Mouse (Mus musculus): ENCODE data around the gene Pafah1b1. TPM values are rescaled to one million over a fixed set of nuclear protein-coding genes. Genes with fewer than 3 reads are reported as not detected.

Gene Pafah1b1
- polyA plus RNA-seq, 1 experiment from 2014 or later = 55.8 TPM

DNA sequence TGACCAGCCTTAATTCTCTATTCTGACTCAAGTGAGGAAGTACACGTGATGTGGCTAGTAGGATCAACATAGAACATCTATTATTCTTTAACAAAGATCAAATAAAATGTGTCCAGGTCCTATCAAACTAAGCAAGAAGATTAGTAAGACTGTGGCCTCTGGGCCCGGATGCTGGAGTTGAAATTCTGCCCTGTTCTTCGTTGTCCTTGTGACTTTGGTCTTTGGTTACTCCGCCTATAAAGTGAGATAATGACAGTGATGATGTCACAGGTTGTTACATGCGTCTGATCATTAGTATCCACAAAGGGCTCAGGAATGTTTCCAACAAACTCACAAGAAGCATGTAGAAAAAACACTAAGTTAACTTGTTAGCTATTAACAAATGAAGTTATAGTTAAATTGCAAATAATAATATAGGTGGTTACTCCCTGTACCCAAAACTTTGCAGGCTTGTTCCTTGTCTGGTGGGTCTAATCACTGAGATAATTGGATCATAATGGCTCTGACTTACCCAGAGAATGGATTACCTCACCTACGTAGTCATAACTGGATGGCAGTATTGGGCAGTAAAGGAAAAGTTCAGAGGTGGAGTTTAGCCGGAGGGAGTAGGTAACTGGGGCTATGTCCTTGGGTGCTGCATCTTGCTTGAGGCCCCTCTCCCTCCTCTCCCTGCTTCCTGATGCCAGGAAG, 26.3 kb upstream of the Pafah1b1 start:
- Histone ChIP-seq H3K9me3 (no peaks in the 10 kb centered on the region), H3K27me3 (ENCODE audit: insufficient read depth, poor library complexity, severe bottlenecking) (no peaks in the 10 kb centered on the region), H3K27ac (peak overlapping the region; percentile 17; the same call in 1 of the 2 replicates), H3K36me3 (no peaks in the 10 kb centered on the region), H3K4me1 (peaks cover 28% of the 10 kb centered on the region), H3K4me3 (no peak overlapping the region)
- DNase-seq (ENCODE audit: low spot score) = no peak
- WGBS = 75% methylated on average over 7 of the region's 7 CpGs

DNA sequence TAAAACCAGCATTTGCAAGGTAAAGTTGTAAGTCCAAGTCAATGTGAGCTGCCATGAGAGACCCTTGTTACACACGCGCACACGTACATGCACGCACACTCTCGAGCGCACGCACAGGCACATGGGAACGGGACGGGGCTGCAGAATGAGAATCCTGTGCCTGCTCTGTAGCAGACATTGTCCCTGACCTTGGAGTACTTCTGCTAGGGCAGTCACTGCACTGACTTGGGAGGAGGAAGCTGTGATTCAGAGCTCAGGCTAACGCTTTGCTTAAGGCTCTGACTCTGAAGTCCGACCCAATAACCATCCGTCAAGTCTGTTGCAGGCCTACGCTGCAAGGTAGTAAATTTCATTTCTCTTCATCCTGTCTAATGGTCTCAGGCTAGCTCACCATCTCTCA, 24.8 kb upstream of the Pafah1b1 start:
- H3K9me3 ChIP-seq = no peaks in the 10 kb centered on the region
- H3K36me3 ChIP-seq = no peaks in the 10 kb centered on the region
- no peak for DNase-seq (ENCODE audit: low spot score)
- peak overlapping the region; percentile 59 for H3K27ac ChIP-seq
- peaks cover 28% of the 10 kb centered on the region for H3K4me1 ChIP-seq
- H3K4me3 ChIP-seq = no peak overlapping the region
- WGBS = 87% methylated on average over 13 of the region's 13 CpGs
- no peaks in the 10 kb centered on the region for H3K27me3 ChIP-seq (ENCODE audit: insufficient read depth, poor library complexity, severe bottlenecking)

DNA sequence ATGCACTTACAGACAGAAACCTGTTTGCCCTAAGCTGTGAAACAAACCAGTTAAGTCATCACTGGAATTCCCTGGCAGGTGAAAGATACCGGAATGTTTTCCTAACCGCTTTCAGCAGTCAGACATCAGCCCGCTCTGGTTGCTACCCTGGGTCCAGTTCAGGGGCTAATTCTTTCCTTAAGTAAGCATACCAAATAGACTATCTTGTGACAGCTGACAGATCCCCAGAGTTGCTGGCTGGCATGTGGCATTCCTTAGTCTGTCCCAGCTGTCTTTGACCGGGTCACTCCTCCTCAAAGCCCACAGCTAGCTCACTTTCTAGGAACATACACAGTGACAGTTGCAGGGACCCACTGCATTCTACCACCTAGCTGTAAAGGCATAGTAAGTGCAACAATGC, 23.6 kb upstream of the Pafah1b1 start:
- Histone ChIP-seq H3K4me1 (peaks cover 28% of the 10 kb centered on the region), H3K9me3 (no peaks in the 10 kb centered on the region), H3K27me3 (ENCODE audit: insufficient read depth, poor library complexity, severe bottlenecking) (no peaks in the 10 kb centered on the region), H3K27ac (peak overlapping the region; percentile 59), H3K36me3 (no peaks in the 10 kb centered on the region), H3K4me3 (no peak overlapping the region)
- peak; percentile 77 for DNase-seq (ENCODE audit: low spot score)
- 20% methylated on average over 4 of the region's 4 CpGs for WGBS

DNA sequence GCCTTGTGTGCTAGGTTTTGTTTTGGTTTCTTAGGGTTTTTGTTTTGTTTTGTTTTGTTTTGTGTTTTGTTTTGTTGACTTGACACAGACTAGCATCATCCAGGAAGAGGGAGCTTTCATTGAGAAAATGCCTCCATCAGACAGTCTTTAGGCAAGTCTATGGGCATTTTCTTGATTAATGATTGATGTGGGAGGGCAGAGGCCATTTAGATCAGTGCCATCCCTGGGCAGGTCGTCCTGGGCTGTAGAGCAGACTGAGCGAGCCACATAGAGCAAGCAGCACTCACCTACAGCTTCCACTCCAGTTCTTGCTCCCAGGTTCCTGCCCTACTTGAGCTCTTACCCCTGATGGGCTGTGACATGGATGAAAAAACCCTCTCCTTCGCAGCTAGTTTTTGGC, 13.4 kb upstream of the Pafah1b1 start:
- H3K9me3 ChIP-seq = no peaks in the 10 kb centered on the region
- no peak overlapping the region for H3K27ac ChIP-seq
- no peaks in the 10 kb centered on the region for H3K27me3 ChIP-seq (ENCODE audit: insufficient read depth, poor library complexity, severe bottlenecking)
- H3K4me3 ChIP-seq = no peak overlapping the region
- no peaks in the 10 kb centered on the region for H3K36me3 ChIP-seq
- 49% methylated on average over 3 of the region's 3 CpGs for WGBS
- H3K4me1 ChIP-seq = no peaks in the 10 kb centered on the region
- DNase-seq (ENCODE audit: low spot score) = no peak

DNA sequence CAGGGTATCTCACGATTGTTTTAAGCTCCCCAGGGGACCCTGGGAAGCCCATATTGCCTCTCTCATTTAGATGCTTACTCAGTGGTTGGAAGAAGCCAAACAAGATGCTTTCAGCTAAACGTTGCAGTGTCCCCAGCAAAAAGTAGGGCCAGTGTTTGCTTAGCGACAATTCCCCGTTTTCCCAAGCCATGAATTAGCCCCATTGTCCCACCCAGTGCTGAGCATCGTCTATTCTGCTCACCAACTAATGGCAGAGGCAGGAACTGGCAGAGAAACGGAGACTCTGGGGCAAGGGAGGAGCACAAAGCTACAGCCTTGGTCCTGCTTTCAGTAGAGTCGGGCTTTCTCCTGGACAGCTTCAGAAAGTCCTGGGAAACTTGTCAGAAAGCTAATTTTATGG, 10.4 kb upstream of the Pafah1b1 start:
- Histone ChIP-seq H3K27ac (no peak overlapping the region), H3K9me3 (no peaks in the 10 kb centered on the region), H3K27me3 (ENCODE audit: insufficient read depth, poor library complexity, severe bottlenecking) (no peaks in the 10 kb centered on the region), H3K4me1 (no peaks in the 10 kb centered on the region), H3K4me3 (no peak overlapping the region), H3K36me3 (no peaks in the 10 kb centered on the region)
- DNase-seq (ENCODE audit: low spot score) = no peak
- 31% methylated on average over 7 of the region's 7 CpGs for WGBS

DNA sequence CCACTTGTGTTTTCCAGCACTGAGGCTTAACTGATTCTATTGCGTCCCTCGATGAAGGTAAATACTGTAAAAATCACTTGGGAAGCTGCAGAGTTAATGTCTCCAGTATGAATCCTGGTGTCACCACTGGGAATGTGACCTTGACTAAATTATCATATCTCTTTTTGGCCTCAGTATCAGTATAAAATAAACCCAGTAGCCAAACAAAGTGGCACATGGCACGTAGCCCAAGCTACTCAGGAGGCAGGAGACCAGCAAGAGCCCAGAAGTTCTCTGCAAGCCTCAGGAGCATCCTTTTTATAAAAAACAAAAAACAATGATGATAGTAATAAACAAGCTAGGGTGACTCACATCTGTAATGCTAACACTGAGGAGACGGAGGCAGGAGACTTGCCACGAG, 711 bp upstream of the Pafah1b1 start:
- no peaks in the 10 kb centered on the region for H3K9me3 ChIP-seq
- no peaks in the 10 kb centered on the region for H3K27me3 ChIP-seq (ENCODE audit: insufficient read depth, poor library complexity, severe bottlenecking)
- peak overlapping the region; percentile 100 for H3K27ac ChIP-seq
- H3K36me3 ChIP-seq = no peaks in the 10 kb centered on the region
- 57% methylated on average over 5 of the region's 5 CpGs for WGBS
- peak overlapping the region; percentile 86; the same call in 1 of the 2 replicates for H3K4me3 ChIP-seq
- peaks cover 25% of the 10 kb centered on the region for H3K4me1 ChIP-seq
- DNase-seq (ENCODE audit: low spot score) = no peak

DNA sequence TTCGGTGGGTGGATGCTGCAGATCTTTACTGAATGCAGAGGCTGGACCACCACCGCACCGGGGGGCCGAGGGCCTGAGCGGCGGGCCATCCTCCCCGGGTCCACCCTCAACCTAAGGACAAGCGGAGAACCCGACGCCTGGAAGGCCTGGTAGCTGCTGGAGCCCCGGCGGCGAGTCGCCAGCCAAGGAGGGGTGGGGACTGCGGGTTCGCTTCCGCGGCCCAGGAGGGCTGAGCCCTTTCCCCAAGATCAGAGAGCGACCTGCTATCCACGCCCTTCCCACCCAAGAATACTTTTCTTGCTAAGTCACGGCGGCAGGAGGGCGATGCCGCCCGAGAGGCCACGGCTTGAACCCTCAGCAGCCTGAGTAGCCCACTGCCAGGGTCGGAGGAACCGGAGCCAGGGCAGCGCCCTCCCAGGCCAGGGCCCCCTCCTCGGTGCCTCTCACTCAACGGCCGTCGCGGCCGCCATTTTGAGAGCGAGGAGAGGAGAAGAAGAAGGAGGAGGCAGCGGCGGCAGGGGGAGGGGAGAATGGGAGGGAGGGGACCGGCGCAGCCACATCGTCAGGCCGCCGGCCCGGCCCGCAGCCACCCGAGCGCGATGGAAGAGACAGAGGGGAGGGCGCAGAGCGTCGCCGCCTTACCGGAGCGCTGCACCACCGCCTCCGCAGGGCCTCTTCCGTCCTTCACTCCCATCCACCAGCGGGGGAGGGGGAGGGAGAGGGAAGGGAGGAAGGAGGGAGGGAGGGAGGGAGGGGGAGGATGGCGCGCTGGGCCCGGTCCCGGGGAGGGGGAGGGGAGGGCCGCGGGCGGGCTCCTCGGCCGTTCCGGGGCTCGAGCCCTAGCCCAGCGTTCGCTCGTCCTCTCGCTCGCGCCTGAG, 874 bp downstream of the Pafah1b1 start:
- no peaks in the 10 kb centered on the region for H3K9me3 ChIP-seq
- 0% methylated on average over 59 of the region's 75 CpGs for WGBS
- peak overlapping the region; percentile 100 for H3K27ac ChIP-seq
- H3K36me3 ChIP-seq = no peaks in the 10 kb centered on the region
- peaks cover 31% of the 10 kb centered on the region for H3K4me1 ChIP-seq
- peak; percentile 92 for DNase-seq (ENCODE audit: low spot score)
- H3K27me3 ChIP-seq (ENCODE audit: insufficient read depth, poor library complexity, severe bottlenecking) = no peaks in the 10 kb centered on the region
- H3K4me3 ChIP-seq = peak overlapping the region; percentile 86

DNA sequence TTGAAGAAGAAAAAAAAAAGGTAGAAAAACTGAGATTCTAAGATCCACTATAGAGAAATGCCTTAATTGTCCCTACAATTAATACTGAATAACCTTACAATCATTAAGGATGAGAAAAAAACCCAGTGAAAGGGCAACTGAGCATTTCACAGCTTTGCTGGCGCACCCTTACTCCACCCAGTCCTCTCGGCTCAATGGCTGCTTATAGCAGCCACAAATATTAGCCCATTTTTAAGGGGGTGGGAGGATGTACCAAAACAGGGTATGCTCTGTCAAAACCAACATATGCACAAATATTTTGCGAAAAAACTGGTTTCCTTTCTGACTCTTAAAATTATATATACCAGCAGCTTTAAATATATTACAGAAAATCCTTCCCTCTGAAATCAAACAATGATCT, 2.5 kb downstream of the Pafah1b1 start:
- no peaks in the 10 kb centered on the region for H3K9me3 ChIP-seq
- 50% methylated on average over 3 of the region's 3 CpGs for WGBS
- no peaks in the 10 kb centered on the region for H3K36me3 ChIP-seq
- no peaks in the 10 kb centered on the region for H3K27me3 ChIP-seq (ENCODE audit: insufficient read depth, poor library complexity, severe bottlenecking)
- H3K4me3 ChIP-seq = peak overlapping the region; percentile 86
- DNase-seq (ENCODE audit: low spot score) = no peak
- peaks cover 31% of the 10 kb centered on the region for H3K4me1 ChIP-seq
- no peak overlapping the region for H3K27ac ChIP-seq

DNA sequence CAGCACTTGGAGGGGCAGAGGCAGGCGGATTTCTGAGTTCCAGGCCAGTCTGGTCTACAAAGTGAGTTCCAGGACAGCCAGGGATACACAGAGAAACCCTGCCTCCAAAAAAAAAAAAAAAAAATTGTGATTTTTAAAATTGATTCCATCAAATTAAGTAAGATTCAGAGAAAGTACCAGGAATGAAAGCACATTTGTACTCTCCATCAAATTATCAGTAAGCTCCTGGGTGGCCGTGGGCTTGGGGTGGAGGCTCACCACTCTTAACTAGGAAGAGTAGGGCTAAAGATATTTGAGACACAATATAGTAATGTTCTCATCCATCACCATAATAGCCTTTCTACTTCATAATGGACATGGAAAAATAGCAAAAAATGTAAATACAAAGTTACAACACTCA, 3.3 kb downstream of the Pafah1b1 start:
- no peaks in the 10 kb centered on the region for H3K36me3 ChIP-seq
- no peaks in the 10 kb centered on the region for H3K27me3 ChIP-seq (ENCODE audit: insufficient read depth, poor library complexity, severe bottlenecking)
- H3K4me1 ChIP-seq = peaks cover 31% of the 10 kb centered on the region
- DNase-seq (ENCODE audit: low spot score) = no peak
- no peak overlapping the region for H3K27ac ChIP-seq
- 56% methylated on average over 2 of the region's 2 CpGs for WGBS
- H3K9me3 ChIP-seq = no peaks in the 10 kb centered on the region
- H3K4me3 ChIP-seq = 0 out of 2 replicates have a peak overlapping the region, but pooled peaks have one; percentile 8

DNA sequence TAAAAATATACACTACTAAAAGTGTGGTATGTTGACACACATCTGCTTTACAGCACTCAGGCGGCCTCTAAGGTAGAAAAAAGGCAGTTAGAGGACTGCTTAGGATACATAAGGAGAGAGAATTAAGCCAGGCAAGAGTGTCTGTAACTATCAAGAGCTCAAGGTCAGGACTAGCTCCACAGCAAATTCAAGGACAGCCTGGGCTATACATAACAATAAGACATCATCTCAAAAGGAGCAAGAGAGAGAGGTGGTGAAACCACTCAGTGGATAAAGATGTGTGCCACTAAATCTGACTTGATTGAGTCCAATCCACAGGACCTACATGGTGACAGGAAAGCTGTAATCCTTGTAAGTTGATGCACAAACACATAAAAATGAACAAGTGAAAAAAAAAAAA, 3.8 kb downstream of the Pafah1b1 start:
- H3K27ac ChIP-seq = no peak overlapping the region
- H3K4me1 ChIP-seq = peaks cover 31% of the 10 kb centered on the region
- no peak for DNase-seq (ENCODE audit: low spot score)
- H3K27me3 ChIP-seq (ENCODE audit: insufficient read depth, poor library complexity, severe bottlenecking) = no peaks in the 10 kb centered on the region
- H3K36me3 ChIP-seq = no peaks in the 10 kb centered on the region
- 74% methylated on average over 1 of the region's 1 CpGs for WGBS
- H3K4me3 ChIP-seq = peak overlapping the region; percentile 22; the same call in 1 of the 2 replicates
- H3K9me3 ChIP-seq = no peaks in the 10 kb centered on the region

DNA sequence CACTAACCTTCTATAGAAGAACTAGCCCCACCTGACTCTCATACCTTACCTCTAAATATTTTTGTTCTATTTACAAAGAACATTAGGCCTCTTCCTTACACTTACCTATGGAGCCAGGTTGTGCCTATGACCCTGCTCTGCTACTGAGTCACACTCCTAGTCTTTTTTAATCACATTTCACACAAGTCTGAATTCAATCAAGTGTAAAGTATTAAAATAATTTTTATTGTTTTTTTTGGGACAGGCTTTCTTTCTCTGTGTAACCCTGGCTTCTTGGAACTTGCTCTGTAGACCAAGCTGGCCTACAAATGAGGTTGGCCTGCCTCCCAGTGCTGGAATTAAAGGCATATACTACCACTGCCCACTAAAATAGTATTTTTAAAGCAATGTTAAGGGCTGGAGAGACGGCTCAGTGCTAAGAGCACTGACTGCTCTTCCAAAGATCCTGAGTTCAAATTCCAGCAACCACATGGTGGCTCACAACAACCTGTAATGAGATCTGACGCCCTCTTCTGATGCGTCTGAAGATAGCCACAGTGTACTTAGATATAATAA, 8.4 kb downstream of the Pafah1b1 start:
- 85% methylated on average over 3 of the region's 3 CpGs for WGBS
- Histone ChIP-seq H3K4me3 (no peak overlapping the region), H3K4me1 (peaks cover 11% of the 10 kb centered on the region; the same call in 1 of the 2 replicates), H3K27me3 (ENCODE audit: insufficient read depth, poor library complexity, severe bottlenecking) (no peaks in the 10 kb centered on the region), H3K27ac (no peak overlapping the region), H3K36me3 (0 out of 2 replicates have a peak, but pooled peaks cover 4% of the 10 kb centered on the region), H3K9me3 (no peaks in the 10 kb centered on the region)
- DNase-seq (ENCODE audit: low spot score) = no peak

DNA sequence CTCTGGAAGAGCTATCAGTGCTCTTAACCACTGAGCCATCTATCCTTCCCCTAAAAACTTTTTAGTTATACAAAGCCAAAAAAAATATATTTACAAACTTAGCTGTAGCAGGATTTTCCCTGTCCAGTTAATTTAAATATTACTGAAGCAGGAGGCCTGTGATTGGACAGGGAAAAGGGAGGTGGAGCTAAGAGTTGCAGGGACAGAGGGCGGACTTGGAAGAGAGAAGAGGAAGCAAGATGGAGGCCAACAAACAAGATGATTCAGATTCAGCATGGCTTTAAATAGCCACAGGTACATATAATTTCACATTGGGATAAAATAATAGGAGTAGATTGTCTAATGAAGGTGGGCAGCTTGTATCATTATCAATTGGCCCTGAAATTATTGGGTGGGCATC, 13.8 kb downstream of the Pafah1b1 start:
- no peaks in the 10 kb centered on the region for H3K27me3 ChIP-seq (ENCODE audit: insufficient read depth, poor library complexity, severe bottlenecking)
- no peaks in the 10 kb centered on the region for H3K9me3 ChIP-seq
- H3K4me3 ChIP-seq = no peak overlapping the region
- WGBS = 97% methylated on average over 1 of the region's 1 CpGs
- no peak overlapping the region for H3K27ac ChIP-seq
- 0 out of 2 replicates have a peak, but pooled peaks cover 7% of the 10 kb centered on the region for H3K36me3 ChIP-seq
- no peak for DNase-seq (ENCODE audit: low spot score)
- H3K4me1 ChIP-seq = 0 out of 2 replicates have a peak, but pooled peaks cover 5% of the 10 kb centered on the region

DNA sequence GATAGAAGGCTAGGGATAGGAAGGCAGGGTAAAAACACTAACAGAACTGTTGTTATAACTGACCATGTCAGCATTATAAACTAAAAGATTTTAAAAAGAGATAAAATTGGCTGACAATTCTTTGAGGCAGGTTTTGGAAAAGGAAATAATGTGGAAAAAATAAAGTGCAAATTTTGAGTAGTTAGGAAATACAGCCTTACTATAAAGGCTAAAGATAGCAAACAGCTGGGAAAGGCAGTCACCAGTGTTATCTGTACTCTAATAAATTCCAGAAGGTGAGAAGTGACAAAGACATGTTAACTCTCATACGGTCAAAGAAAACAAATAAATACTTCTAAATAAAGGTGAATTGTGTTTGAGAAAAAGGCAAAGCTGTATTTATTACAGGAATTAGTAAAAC, 15.7 kb downstream of the Pafah1b1 start:
- Histone ChIP-seq H3K36me3 (0 out of 2 replicates have a peak, but pooled peaks cover 7% of the 10 kb centered on the region), H3K4me3 (no peak overlapping the region), H3K4me1 (0 out of 2 replicates have a peak, but pooled peaks cover 5% of the 10 kb centered on the region), H3K27ac (no peak overlapping the region), H3K27me3 (ENCODE audit: insufficient read depth, poor library complexity, severe bottlenecking) (no peaks in the 10 kb centered on the region), H3K9me3 (no peaks in the 10 kb centered on the region)
- 26% methylated on average over 1 of the region's 1 CpGs for WGBS
- DNase-seq (ENCODE audit: low spot score) = no peak

Measured in heart, embryonic 10.5 days (tissue).